Comparison of ENCODE assay signal across 9 mouse cellular contexts in the genomic region with DNA sequence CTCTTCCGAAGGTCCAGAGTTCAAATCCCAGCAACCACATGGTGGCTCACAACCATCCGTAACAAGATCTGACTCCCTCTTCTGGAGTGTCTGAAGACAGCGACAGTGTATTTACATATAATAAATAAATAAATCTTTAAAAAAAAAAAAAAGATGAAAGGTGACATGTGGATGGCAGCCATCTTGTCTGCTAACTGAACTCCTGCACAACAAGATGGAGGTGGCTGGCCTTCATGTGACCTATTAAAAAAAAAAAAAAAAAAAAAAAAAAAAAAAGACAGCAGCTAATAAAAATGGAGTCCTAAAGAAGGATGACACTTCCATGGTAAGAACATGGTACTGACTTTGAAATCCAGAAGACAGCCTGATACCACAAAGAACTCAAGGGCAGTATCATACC. TPM values are rescaled to one million over a fixed set of nuclear protein-coding genes. Genes with fewer than 3 reads are reported as not detected.
A peak's percentile ranks its signal among the peaks of the same experiment; 100 is the strongest.
DNase-seq lines count a peak whose midpoint lies in the region; ATAC-seq and TF ChIP-seq lines count a peak whose summit lies in the region.
"Not testable (repeated sequence)": the region's sequence is repeated elsewhere in the genome, so short reads cannot be mapped to it uniquely, and the experiment has no call there.
"Had no signal": no experiment of that assay in that cellular context is flagged by ENCODE, and none has a peak within 500 bp of the region (broad histone marks: within the 10 kb centered on the region; RNA-seq: fewer than 3 reads in every experiment).

No protein-coding gene starts in this region.

- H3K27me3 ChIP-seq in heart, embryonic 12.5 days (replicated peaks); hindbrain, postnatal 0 days (ENCODE audit: insufficient read depth, low read length); limb, embryonic 12.5 days; liver, postnatal 0 days (ENCODE audit: insufficient read depth, low read length); midbrain, embryonic 12.5 days; stomach, embryonic 15.5 days (replicated peaks): not testable (repeated sequence)

- H3K9me3 ChIP-seq in heart, embryonic 12.5 days (replicated peaks); hindbrain, postnatal 0 days (ENCODE audit: low read length); limb, embryonic 12.5 days; liver, postnatal 0 days (ENCODE audit: low read length); midbrain, embryonic 12.5 days; stomach, embryonic 15.5 days: not testable (repeated sequence)

- not testable (repeated sequence) for H3K36me3 ChIP-seq in heart, embryonic 12.5 days; hindbrain, postnatal 0 days (ENCODE audit: insufficient read depth, low read length); limb, embryonic 12.5 days; liver, postnatal 0 days (replicated peaks; ENCODE audit: insufficient read depth, low read length); midbrain, embryonic 12.5 days; stomach, embryonic 15.5 days

- not testable (repeated sequence) for H3K4me1 ChIP-seq in heart, embryonic 12.5 days (replicated peaks); hindbrain, postnatal 0 days (ENCODE audit: insufficient read depth, low read length); limb, embryonic 12.5 days (replicated peaks); liver, postnatal 0 days (ENCODE audit: insufficient read depth); midbrain, embryonic 12.5 days; stomach, embryonic 15.5 days

- H3K9ac ChIP-seq in heart, embryonic 12.5 days; hindbrain, postnatal 0 days (replicated peaks; ENCODE audit: low read length); limb, embryonic 12.5 days (replicated peaks); liver, postnatal 0 days (replicated peaks); midbrain, embryonic 12.5 days (replicated peaks); stomach, embryonic 15.5 days: not testable (repeated sequence)

- not testable (repeated sequence) for DNase-seq in hindbrain, postnatal 0 days (ENCODE audit: low spot score); liver, postnatal 0 days

- H3K4me2 ChIP-seq in heart, embryonic 12.5 days; hindbrain, postnatal 0 days (ENCODE audit: low read depth, low read length); limb, embryonic 12.5 days; liver, postnatal 0 days (ENCODE audit: low read depth, low read length); midbrain, embryonic 12.5 days (replicated peaks); stomach, embryonic 15.5 days: not testable (repeated sequence)

- H3K4me3 ChIP-seq in heart, embryonic 12.5 days; hindbrain, postnatal 0 days (ENCODE audit: low read length); limb, embryonic 12.5 days (replicated peaks); liver, postnatal 0 days (ENCODE audit: low read depth, low read length); midbrain, embryonic 12.5 days; stomach, embryonic 15.5 days (replicated peaks): not testable (repeated sequence)

- H3K27ac ChIP-seq in heart, embryonic 12.5 days (ENCODE audit: poor library complexity, severe bottlenecking); hindbrain, postnatal 0 days; limb, embryonic 12.5 days; liver, postnatal 0 days (ENCODE audit: low read depth); midbrain, embryonic 12.5 days (replicated peaks); stomach, embryonic 15.5 days: not testable (repeated sequence)

- not testable (repeated sequence) for TF ChIP-seq CTCF in hindbrain, postnatal 0 days (IDR thresholded peaks at IDR 0.05; ENCODE audit: low read depth); liver, postnatal 0 days (IDR thresholded peaks at IDR 0.05; ENCODE audit: low read depth)

- not testable (repeated sequence) for TF ChIP-seq EP300 in liver, postnatal 0 days (IDR thresholded peaks at IDR 0.05; ENCODE audit: low read depth)

- peak; percentile 94 for ATAC-seq in cerebellum, adult (ENCODE audit: insufficient number of reproducible peaks, low FRiP score, low TSS enrichment)
- peak; percentile 100 for ATAC-seq in erythroid progenitor cell, adult 5-6 weeks (replicated peaks; ENCODE audit: low FRiP score, poor library complexity, severe bottlenecking)
- peak; percentile 94 for ATAC-seq in heart, embryonic 12.5 days (ENCODE audit: insufficient number of reproducible peaks, low FRiP score)
- 0 out of 2 replicates have a peak, but pooled peaks have one; percentile 76 for ATAC-seq in hindbrain, postnatal 0 days
- peak; percentile 82; the same call in 1 of the 2 replicates for ATAC-seq in limb, embryonic 12.5 days (ENCODE audit: insufficient number of reproducible peaks, insufficient read depth, low FRiP score, low TSS enrichment, low read depth)
- ATAC-seq in liver, postnatal 0 days: peak; percentile 80
- ATAC-seq in midbrain, embryonic 12.5 days (ENCODE audit: low FRiP score, low read depth): peak; percentile 75; the same call in 1 of the 2 replicates
- peak; percentile 81 for ATAC-seq in stomach, embryonic 15.5 days (ENCODE audit: insufficient read depth, low FRiP score, low read depth)

- 100% methylated on average over 1 of the region's 3 CpGs for WGBS in heart, embryonic 12.5 days
- WGBS in hindbrain, postnatal 0 days: 90% methylated on average over 1 of the region's 3 CpGs
- 100% methylated on average over 1 of the region's 3 CpGs for WGBS in limb, embryonic 12.5 days
- WGBS in liver, postnatal 0 days (ENCODE audit: insufficient replicate concordance): no CpG with 5 or more reads among the region's 3 CpGs
- WGBS in midbrain, embryonic 12.5 days: 100% methylated on average over 1 of the region's 3 CpGs
- WGBS in stomach, embryonic 15.5 days: 67% methylated on average over 1 of the region's 3 CpGs

RNA-seq across cellular contexts. Expression of a gene that starts 33.8 kb away (rescaled TPM):
- 1.1 and 1.7 TPM in 2 replicates for total RNA-seq in erythroid progenitor cell, adult 5-6 weeks (2015; ENCODE audit: low replicate concordance)
- 0.39 TPM in 1 of 2 replicates, not detected in the other for total RNA-seq in erythroid progenitor cell, adult 5-6 weeks (2017; ENCODE audit: low replicate concordance)
- polyA plus RNA-seq in heart, embryonic 12.5 days (2016; fragmentation: Nextera tagmentation; extraction: Ambion mirVana): 8.2 and 8.7 TPM in 2 replicates
- 97.9 and 100 TPM in 2 replicates for total RNA-seq in hindbrain, postnatal 0 days (2014; rRNA removed)
- 13.4 and 13.5 TPM in 2 replicates for polyA plus RNA-seq in hindbrain, postnatal 0 days (2015; fragmentation: Nextera tagmentation; extraction: Ambion mirVana)
- polyA plus RNA-seq in limb, embryonic 12.5 days (2016; fragmentation: Nextera tagmentation; extraction: Ambion mirVana): 8.3 and 10.0 TPM in 2 replicates
- polyA plus RNA-seq in liver, postnatal 0 days (2015; fragmentation: Nextera tagmentation; extraction: Ambion mirVana): 0.98 and 1.1 TPM in 2 replicates
- 11.7 and 11.9 TPM in 2 replicates for polyA plus RNA-seq in midbrain, embryonic 12.5 days (2016; fragmentation: Nextera tagmentation; extraction: Ambion mirVana)
- polyA plus RNA-seq in stomach, embryonic 15.5 days (2015; fragmentation: Nextera tagmentation; extraction: Ambion mirVana): 6.3 and 6.6 TPM in 2 replicates
- total RNA-seq: MEL had no signal
